22 mouse cellular contexts compared by ENCODE assay signal in genomic region chr14:58273693-58274419, GRCm38 (mm10).
DNase-seq lines count a peak whose midpoint lies in the region; ATAC-seq and TF ChIP-seq lines count a peak whose summit lies in the region.
"Had no signal": no experiment of that assay in that cellular context is flagged by ENCODE, and none has a peak within 500 bp of the region (broad histone marks: within the 10 kb centered on the region; RNA-seq: fewer than 3 reads in every experiment).

No protein-coding gene starts in this region.

- 58% methylated on average over 10 of the region's 10 CpGs for WGBS in kidney, adult 2 months
- 65% methylated on average over 10 of the region's 10 CpGs for WGBS in limb, embryonic 14.5 days
- 89% methylated on average over 10 of the region's 10 CpGs for WGBS in limb, embryonic 10.5 days
- WGBS in lung, embryonic 14.5 days, result 46% methylated on average over 10 of the region's 10 CpGs

- no peak overlapping the region for H3K4me2 ChIP-seq in limb, embryonic 14.5 days (replicated peaks; ENCODE audit: low read depth, low read length, severe bottlenecking)
- H3K4me2 ChIP-seq in lung, embryonic 14.5 days, result no peak overlapping the region
- H3K4me2 ChIP-seq: hindbrain, embryonic 12.5 days; neural tube, embryonic 12.5 days had no signal

- H3K9me3 ChIP-seq in limb, embryonic 14.5 days (ENCODE audit: control insufficient read depth, low read length), result no peaks in the 10 kb centered on the region
- H3K9me3 ChIP-seq in limb, embryonic 10.5 days (replicated peaks), result no peaks in the 10 kb centered on the region
- no peaks in the 10 kb centered on the region for H3K9me3 ChIP-seq in lung, embryonic 14.5 days (ENCODE audit: low read depth, low read length)
- H3K9me3 ChIP-seq: embryonic facial prominence, embryonic 10.5 days; forebrain, embryonic 10.5 days; hindbrain, embryonic 12.5 days; neural tube, embryonic 12.5 days had no signal

- peak; percentile 29 for DNase-seq in kidney, adult 2 months
- no peak for DNase-seq in kidney, adult 11 months
- peak; percentile 26 for DNase-seq in limb, embryonic 14.5 days (ENCODE audit: low spot score)
- no peak for DNase-seq in limb, embryonic 10.5 days (ENCODE audit: low spot score)
- peak; percentile 71 for DNase-seq in lung, embryonic 14.5 days
- peak; percentile 61 for DNase-seq in lung, postnatal 25 days (ENCODE audit: low spot score)
- DNase-seq in gastrocnemius, postnatal 10 days, result no peak
- no peak for DNase-seq in adrenal gland, postnatal 4 days (ENCODE audit: low spot score in 2 of 2)
- DNase-seq: adrenal gland, postnatal 14 days; cerebellum, adult 9-11 months; forebrain, postnatal 0 days; gastrocnemius, postnatal 36 days; left cerebral cortex, postnatal 4 days; midbrain, embryonic 14.5 days; right cerebral cortex, postnatal 25 days; spleen, adult 18-20 months; thymus, adult 2 months; thymus, postnatal 4 days had no signal

- no peak overlapping the region for H3K4me3 ChIP-seq in kidney, adult 2 months (ENCODE audit: insufficient read depth, low read depth, low read length)
- H3K4me3 ChIP-seq in limb, embryonic 14.5 days (replicated peaks; ENCODE audit: low read length), result no peak overlapping the region
- H3K4me3 ChIP-seq in limb, embryonic 10.5 days, result no peak overlapping the region
- no peak overlapping the region for H3K4me3 ChIP-seq in lung, embryonic 14.5 days (ENCODE audit: low read depth, low read length)
- H3K4me3 ChIP-seq: embryonic facial prominence, embryonic 10.5 days; forebrain, embryonic 10.5 days; hindbrain, embryonic 12.5 days; neural tube, embryonic 12.5 days had no signal

- no peaks in the 10 kb centered on the region for H3K4me1 ChIP-seq in kidney, adult 2 months (ENCODE audit: control insufficient read depth, insufficient read depth, low read length)
- peaks cover 11% of the 10 kb centered on the region for H3K4me1 ChIP-seq in limb, embryonic 14.5 days (ENCODE audit: control insufficient read depth, insufficient read depth, low read length)
- H3K4me1 ChIP-seq in limb, embryonic 10.5 days, result no peaks in the 10 kb centered on the region
- 0 out of 2 replicates have a peak, but pooled peaks cover 4% of the 10 kb centered on the region for H3K4me1 ChIP-seq in lung, embryonic 14.5 days (ENCODE audit: insufficient read depth)
- H3K4me1 ChIP-seq: embryonic facial prominence, embryonic 10.5 days; forebrain, embryonic 10.5 days; hindbrain, embryonic 12.5 days; neural tube, embryonic 12.5 days had no signal

- no peak for TF ChIP-seq POLR2A in kidney, adult 2 months (IDR thresholded peaks at IDR 0.05; ENCODE audit: low read depth, low read length)
- no peak for TF ChIP-seq POLR2A in limb, embryonic 14.5 days (IDR thresholded peaks at IDR 0.05; ENCODE audit: borderline replicate concordance, extremely low read depth, insufficient read depth, insufficient read length)

- H3K9ac ChIP-seq in limb, embryonic 14.5 days (ENCODE audit: low read depth, low read length, severe bottlenecking), result no peak overlapping the region
- H3K9ac ChIP-seq in lung, embryonic 14.5 days, result no peak overlapping the region
- H3K9ac ChIP-seq: forebrain, postnatal 0 days; hindbrain, embryonic 12.5 days; neural tube, embryonic 12.5 days had no signal

- H3K36me3 ChIP-seq in kidney, adult 2 months (ENCODE audit: control insufficient read depth, insufficient read depth, low read length), result no peaks in the 10 kb centered on the region
- H3K36me3 ChIP-seq in limb, embryonic 14.5 days (ENCODE audit: control insufficient read depth, insufficient read depth, low read length), result no peaks in the 10 kb centered on the region
- H3K36me3 ChIP-seq in limb, embryonic 10.5 days, result no peaks in the 10 kb centered on the region
- no peaks in the 10 kb centered on the region for H3K36me3 ChIP-seq in lung, embryonic 14.5 days (ENCODE audit: insufficient read depth)
- H3K36me3 ChIP-seq: embryonic facial prominence, embryonic 10.5 days; forebrain, embryonic 10.5 days; hindbrain, embryonic 12.5 days; neural tube, embryonic 12.5 days had no signal

- no peaks in the 10 kb centered on the region for H3K27me3 ChIP-seq in kidney, adult 2 months (replicated peaks; ENCODE audit: control insufficient read depth, insufficient read depth, low read length)
- H3K27me3 ChIP-seq in limb, embryonic 14.5 days (ENCODE audit: control insufficient read depth, insufficient read depth, low read length), result no peaks in the 10 kb centered on the region
- no peaks in the 10 kb centered on the region for H3K27me3 ChIP-seq in limb, embryonic 10.5 days (ENCODE audit: low read depth, poor library complexity, severe bottlenecking)
- no peaks in the 10 kb centered on the region for H3K27me3 ChIP-seq in lung, embryonic 14.5 days (ENCODE audit: insufficient read depth, low read length)
- H3K27me3 ChIP-seq: hindbrain, embryonic 12.5 days; neural tube, embryonic 12.5 days had no signal

- no peak overlapping the region for H3K27ac ChIP-seq in kidney, adult 2 months (ENCODE audit: insufficient read depth, low read depth, low read length)
- H3K27ac ChIP-seq in limb, embryonic 14.5 days (replicated peaks; ENCODE audit: low read depth, low read length), result no peak overlapping the region
- H3K27ac ChIP-seq in limb, embryonic 10.5 days, result no peak overlapping the region
- H3K27ac ChIP-seq in lung, embryonic 14.5 days (ENCODE audit: low read depth), result no peak overlapping the region
- H3K27ac ChIP-seq: embryonic facial prominence, embryonic 10.5 days; forebrain, embryonic 10.5 days; hindbrain, embryonic 12.5 days; neural tube, embryonic 12.5 days had no signal

- peak; percentile 37; the same call in 1 of the 2 replicates for ATAC-seq in limb, embryonic 14.5 days (ENCODE audit: low FRiP score, low read depth)
- peak; percentile 85 for ATAC-seq in lung, embryonic 14.5 days (ENCODE audit: insufficient read depth)
- ATAC-seq: forebrain, postnatal 0 days had no signal

- no peak for TF ChIP-seq CTCF in kidney, adult 2 months (conservative IDR thresholded peaks at IDR 0.05; ENCODE audit: insufficient read depth, insufficient read length, low read depth, low read length)
- TF ChIP-seq CTCF in lung, embryonic 14.5 days (IDR thresholded peaks at IDR 0.05; ENCODE audit: low read depth), result 0 out of 2 replicates have a peak, but pooled peaks have one; percentile 2

Comparison
In these comparisons a context has a peak if more than half of its experiments do, and no peak if none do; other contexts are left out.
1. DNase-seq: peak in kidney, adult 2 months (single experiment), limb, embryonic 14.5 days (single experiment), lung, embryonic 14.5 days (single experiment) and lung, postnatal 25 days (single experiment); none in kidney, adult 11 months (single experiment), limb, embryonic 10.5 days (single experiment), gastrocnemius, postnatal 10 days (single experiment) and adrenal gland, postnatal 4 days (0 of 2).